Mouse (Mus musculus) forebrain, embryonic 14.5 days (tissue): Measurements from ENCODE around the gene Prdm12. TPM values are rescaled to one million over a fixed set of nuclear protein-coding genes. Genes with fewer than 3 reads are reported as not detected.

ENCODE experiments used
- ATAC-seq: fragments of 200-750 bp; cut with Nextera tagmentation; 2 replicates; pipeline ENCODE4 v1.8.0; 2017; ENCODE audit warnings: mild to moderate bottlenecking, moderate library complexity
- DNase-seq: peaks from one replicate; pipeline ENCODE4 v3.0.0-alpha.2; 2015; ENCODE audit warnings: low spot score
- H3K27ac ChIP-seq: fragments of 300-500 bp; sonication (generic); 2 replicates; pipeline ENCODE4 v1.5.1; 2014; ENCODE audit warnings: low read depth, mild to moderate bottlenecking, control low read depth, low read length, moderate library complexity
- H3K27me3 ChIP-seq: fragments of 300-500 bp; sonication (generic); replicated peaks from 2 replicates; pipeline ENCODE4 v1.6.1; 2014; ENCODE audit warnings: low read length, control low read depth, mixed read lengths; ENCODE audit not compliant: control insufficient read depth, insufficient read depth
- H3K36me3 ChIP-seq: fragments of 300-500 bp; sonication (generic); 2 replicates; pipeline ENCODE4 v1.6.1; 2014; ENCODE audit warnings: low read length, control low read depth; ENCODE audit not compliant: control insufficient read depth, insufficient read depth
- H3K4me1 ChIP-seq: fragments of 300-500 bp; sonication (generic); 2 replicates; pipeline ENCODE4 v1.6.1; 2014; ENCODE audit warnings: antibody characterized with exemption, low read length, control low read depth; ENCODE audit not compliant: control insufficient read depth, insufficient read depth
- H3K4me2 ChIP-seq: fragments of 300-500 bp; sonication (generic); 2 replicates; pipeline ENCODE4 v1.6.1; 2014; ENCODE audit warnings: mild to moderate bottlenecking, control low read depth, low read length
- H3K4me3 ChIP-seq: fragments of 300-500 bp; sonication (generic); 2 replicates; pipeline ENCODE4 v1.5.1; 2014; ENCODE audit warnings: low read depth, low read length, control low read depth
- H3K9ac ChIP-seq: fragments of 300-500 bp; sonication (generic); 2 replicates; pipeline ENCODE4 v1.6.1; 2014; ENCODE audit warnings: mild to moderate bottlenecking, low read length, control low read depth, moderate library complexity
- H3K9me3 ChIP-seq: fragments of 300-500 bp; sonication (generic); replicated peaks from 2 replicates; pipeline ENCODE4 v1.6.1; 2016; ENCODE audit warnings: low read length, control low read depth, mixed read lengths; ENCODE audit not compliant: control insufficient read depth
- WGBS: fragments of 180-500 bp; shearing (Covaris S2); extraction: QIAGEN DNeasy Blood & Tissue Kit; methylation state at CpG from one replicate; pipeline ENCODE4 v1.1.7; 2014; 5-methylcytosine and 5-hydroxymethylcytosine counted together
- polyA plus RNA-seq: library from polyadenylated mRNA; unstranded; fragments of >200 nt; fragmentation: Nextera tagmentation; extraction: Ambion mirVana; gene quantifications from 2 replicates; pipeline ENCODE4 v1.2.1, GENCODE M21; 2014

The Prdm12 gene
- polyA plus RNA-seq, 1 experiment from 2014 or later = 0.83 TPM

DNA sequence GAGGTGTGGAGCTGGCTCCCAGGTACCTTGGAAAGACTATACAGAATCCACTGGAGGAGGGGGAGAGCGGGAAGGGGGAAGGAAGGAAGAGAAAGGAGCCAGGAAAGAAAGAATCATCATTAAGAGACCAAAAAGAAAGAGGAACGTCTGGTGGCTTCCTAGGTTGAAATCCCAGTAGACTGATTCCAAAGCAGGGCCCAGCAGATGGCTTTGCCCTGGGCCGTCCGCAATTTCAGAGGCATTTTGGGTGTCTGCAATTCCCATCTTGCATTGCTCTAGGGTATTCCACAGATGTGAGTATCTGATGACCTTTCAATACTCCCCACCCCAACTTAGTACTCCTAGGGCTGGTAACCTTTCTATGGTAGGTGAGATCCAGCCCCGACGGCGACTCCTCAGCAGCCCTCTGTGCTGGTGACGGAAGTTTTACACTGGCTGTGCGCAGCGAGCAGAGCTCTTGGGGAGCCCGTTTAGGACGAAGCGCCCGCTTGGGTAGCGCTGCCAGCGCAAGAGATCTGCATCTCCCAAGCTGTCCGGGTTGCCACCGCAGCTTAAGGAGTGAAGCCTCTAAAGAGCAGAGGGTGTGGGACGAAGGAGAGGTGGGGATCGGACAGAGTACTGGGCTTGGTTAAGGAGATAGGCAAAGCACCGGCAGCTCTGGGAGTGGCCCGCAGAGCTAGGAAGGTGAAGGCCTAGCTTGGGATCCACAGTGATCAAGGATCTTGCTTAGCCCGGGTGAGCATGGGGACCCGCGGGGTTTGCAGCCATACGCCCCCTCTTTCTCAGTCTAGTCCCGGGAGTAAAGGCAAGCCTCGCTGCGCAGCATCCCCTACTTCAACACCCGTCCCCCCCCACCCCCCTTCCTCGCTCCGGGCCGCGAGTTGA lies 1.0 kb upstream of the Prdm12 start:
- no peaks in the 10 kb centered on the region for H3K36me3 ChIP-seq
- peak overlapping the region; percentile 56 for H3K4me2 ChIP-seq
- H3K27me3 ChIP-seq = peaks cover 95% of the 10 kb centered on the region
- ATAC-seq = no peak
- peaks cover 35% of the 10 kb centered on the region for H3K4me1 ChIP-seq
- DNase-seq = no peak
- H3K27ac ChIP-seq = peak overlapping the region; percentile 21; the same call in 1 of the 2 replicates
- H3K9me3 ChIP-seq = no peaks in the 10 kb centered on the region
- H3K4me3 ChIP-seq = peak overlapping the region; percentile 21
- H3K9ac ChIP-seq = no peak overlapping the region
- 3% methylated on average over 30 of the region's 34 CpGs for WGBS

DNA sequence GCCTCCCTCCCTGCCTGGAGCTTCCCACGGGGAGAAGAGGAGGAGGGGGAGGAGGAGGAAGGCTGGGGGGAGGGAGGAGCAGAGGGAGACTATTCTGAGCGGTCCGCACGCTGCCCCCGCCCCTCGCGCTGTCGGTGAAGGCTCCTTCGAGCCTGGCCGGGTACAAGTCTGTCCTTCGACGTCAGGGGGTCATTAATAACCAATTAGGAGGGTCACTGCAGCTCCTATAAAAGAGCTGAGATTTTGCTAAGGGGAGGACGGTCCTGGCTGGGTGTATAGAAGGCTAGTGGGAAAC lies 424 bp upstream of the Prdm12 start:
- Histone ChIP-seq H3K4me1 (peaks cover 35% of the 10 kb centered on the region), H3K36me3 (no peaks in the 10 kb centered on the region), H3K9me3 (no peaks in the 10 kb centered on the region), H3K4me2 (peak overlapping the region; percentile 32), H3K4me3 (peak overlapping the region; percentile 21), H3K27me3 (peaks cover 95% of the 10 kb centered on the region), H3K27ac (no peak overlapping the region), H3K9ac (no peak overlapping the region)
- no peak for DNase-seq
- 0% methylated on average over 12 of the region's 13 CpGs for WGBS
- ATAC-seq = no peak

DNA sequence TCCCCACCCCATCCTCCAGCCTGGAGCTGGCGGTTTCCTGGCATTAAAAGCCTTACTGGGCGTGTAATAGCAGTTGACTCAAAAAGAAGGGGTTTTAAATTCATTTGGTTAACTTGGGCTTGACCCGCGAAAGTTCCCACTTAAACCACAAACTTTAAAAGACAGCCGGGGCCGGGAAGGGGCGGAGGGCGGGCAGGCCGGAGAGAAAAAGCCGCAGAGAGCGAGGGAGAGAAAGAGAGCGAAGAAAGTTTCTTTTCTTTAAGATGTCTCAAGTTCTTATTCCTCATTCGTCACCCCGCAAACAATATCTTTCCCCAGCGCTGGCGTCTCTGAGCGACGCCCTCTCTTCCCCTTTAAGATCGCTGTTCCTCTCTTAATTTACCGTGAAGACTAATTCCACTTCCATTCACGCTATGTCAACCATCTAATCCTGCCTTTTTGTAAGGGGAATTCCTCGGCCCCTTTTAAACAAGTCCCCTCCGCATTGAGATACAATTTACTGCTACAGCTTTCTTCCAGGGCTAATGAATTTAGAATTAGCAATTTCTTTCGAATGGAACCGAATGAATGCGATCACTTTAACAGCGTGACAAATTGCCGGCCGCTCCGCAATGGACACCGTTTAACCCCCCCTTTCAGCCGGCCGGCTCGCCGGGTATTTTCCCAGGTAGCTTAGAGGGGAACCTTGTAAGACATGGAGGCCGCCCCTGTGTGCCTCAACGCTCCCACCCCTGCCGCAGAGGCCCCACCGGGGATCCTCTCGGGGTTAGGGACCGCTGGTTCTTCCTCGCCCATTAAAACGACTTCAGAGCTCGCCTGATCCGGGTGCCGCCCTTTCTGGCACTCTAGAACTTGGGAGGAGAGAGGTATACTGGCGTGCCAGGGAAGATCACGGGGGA lies 1.0 kb downstream of the Prdm12 start:
- ATAC-seq (peak; percentile 30), DNase-seq (peak; percentile 68)
- peaks cover 89% of the 10 kb centered on the region for H3K27me3 ChIP-seq
- H3K4me1 ChIP-seq = peaks cover 30% of the 10 kb centered on the region
- peak overlapping the region; percentile 39 for H3K4me2 ChIP-seq
- peak overlapping the region; percentile 21 for H3K4me3 ChIP-seq
- whole genome bisulfite sequencing = under 1% methylated on average over 48 of the region's 48 CpGs
- H3K9ac ChIP-seq = peak overlapping the region; percentile 35; the same call in 1 of the 2 replicates
- H3K36me3 ChIP-seq = no peaks in the 10 kb centered on the region
- no peaks in the 10 kb centered on the region for H3K9me3 ChIP-seq
- 0 out of 2 replicates have a peak overlapping the region, but pooled peaks have one; percentile 15 for H3K27ac ChIP-seq

DNA sequence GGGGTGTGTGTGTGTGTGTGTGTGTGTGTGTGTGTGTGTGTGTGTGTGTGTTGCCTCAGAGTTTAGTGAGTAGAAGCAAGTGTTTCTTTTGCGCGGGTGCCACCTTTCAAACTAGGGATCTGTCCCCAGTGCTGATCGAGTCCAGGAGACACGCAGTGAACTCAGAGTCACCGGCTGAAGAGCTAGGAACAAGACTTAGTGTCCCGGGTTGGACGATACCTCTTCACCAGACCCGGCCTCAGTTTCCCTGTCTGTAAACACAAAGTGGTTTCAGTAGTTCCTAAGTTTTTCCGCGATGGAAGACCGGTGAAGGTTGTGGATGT lies 1.6 kb downstream of the Prdm12 start:
- Histone ChIP-seq H3K27me3 (peaks cover 89% of the 10 kb centered on the region), H3K9me3 (no peaks in the 10 kb centered on the region), H3K4me3 (peak overlapping the region; percentile 21), H3K4me1 (peaks cover 24% of the 10 kb centered on the region), H3K27ac (no peak overlapping the region), H3K4me2 (peak overlapping the region; percentile 39), H3K9ac (no peak overlapping the region; the same call in 1 of the 2 replicates), H3K36me3 (no peaks in the 10 kb centered on the region)
- WGBS = under 1% methylated on average over 11 of the region's 11 CpGs
- DNase-seq (no peak), ATAC-seq (no peak)

DNA sequence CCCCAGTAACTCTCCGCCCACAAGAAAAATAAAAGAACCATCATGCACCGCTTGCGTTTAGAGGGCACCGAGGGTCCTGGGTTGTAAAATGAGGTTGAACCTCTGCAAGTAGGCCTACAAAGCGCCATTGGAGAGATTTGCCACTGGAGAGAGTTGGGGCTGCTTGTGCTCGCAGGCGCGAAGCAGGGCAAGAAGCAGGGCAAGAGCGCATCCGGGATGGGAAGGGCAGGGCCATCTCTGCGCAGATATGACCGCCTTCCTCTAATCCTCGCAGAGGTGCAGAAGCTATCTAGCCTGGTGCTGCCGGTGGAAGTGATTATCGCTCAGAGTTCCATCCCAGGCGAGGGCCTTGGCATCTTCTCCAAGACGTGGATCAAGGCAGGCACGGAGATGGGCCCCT lies 2.1 kb downstream of the Prdm12 start:
- Histone ChIP-seq H3K9me3 (no peaks in the 10 kb centered on the region), H3K4me1 (peaks cover 20% of the 10 kb centered on the region), H3K27me3 (peaks cover 88% of the 10 kb centered on the region), H3K4me2 (peak overlapping the region; percentile 39; the same call in 1 of the 2 replicates), H3K4me3 (peak overlapping the region; percentile 21; the same call in 1 of the 2 replicates), H3K36me3 (no peaks in the 10 kb centered on the region), H3K27ac (no peak overlapping the region), H3K9ac (0 out of 2 replicates have a peak overlapping the region, but pooled peaks have one; percentile 13)
- ATAC-seq (no peak), DNase-seq (no peak)
- WGBS = 3% methylated on average over 18 of the region's 18 CpGs

DNA sequence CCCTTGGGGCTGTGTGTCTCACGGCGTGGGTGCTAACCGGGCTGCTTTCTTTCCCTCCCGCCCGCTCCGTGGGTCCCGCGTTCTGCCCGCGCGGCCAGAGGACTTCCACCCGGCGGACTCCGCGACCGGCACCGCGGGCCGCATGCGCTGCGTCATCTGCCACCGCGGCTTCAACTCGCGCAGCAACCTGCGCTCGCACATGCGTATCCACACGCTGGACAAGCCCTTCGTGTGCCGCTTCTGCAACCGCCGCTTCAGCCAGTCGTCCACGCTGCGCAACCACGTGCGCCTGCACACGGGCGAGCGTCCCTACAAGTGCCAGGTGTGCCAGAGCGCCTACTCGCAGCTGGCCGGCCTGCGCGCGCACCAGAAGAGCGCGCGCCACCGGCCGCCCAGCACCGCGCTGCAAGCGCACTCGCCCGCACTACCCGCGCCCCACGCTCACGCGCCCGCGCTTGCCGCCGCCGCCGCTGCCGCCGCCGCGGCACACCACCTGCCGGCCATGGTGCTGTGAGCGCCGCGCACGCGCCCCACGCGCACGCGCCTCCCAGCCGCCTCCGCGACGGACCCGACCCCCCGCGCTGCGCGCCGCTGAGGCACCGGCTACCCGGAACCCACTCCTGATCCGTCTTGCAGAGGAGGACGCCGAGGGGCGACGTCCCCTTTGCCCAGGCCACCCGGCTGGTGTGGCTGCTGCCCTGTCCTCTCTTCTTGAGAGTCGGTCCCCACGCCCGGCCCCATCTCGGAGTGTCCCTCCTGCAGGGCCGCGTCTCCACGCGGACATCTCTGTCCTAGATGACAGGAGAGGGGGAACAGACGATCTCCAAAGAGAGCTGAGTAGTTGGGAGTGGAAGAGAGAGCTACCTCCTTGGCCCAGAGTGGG lies 14.4 kb downstream of the Prdm12 start:
- Histone ChIP-seq H3K4me2 (peak overlapping the region; percentile 88), H3K4me1 (peaks cover 7% of the 10 kb centered on the region; the same call in 1 of the 2 replicates), H3K9me3 (no peaks in the 10 kb centered on the region; the same call in 1 of the 2 replicates), H3K27ac (no peak overlapping the region), H3K4me3 (peak overlapping the region; percentile 46), H3K9ac (peak overlapping the region; percentile 43), H3K27me3 (peaks cover 66% of the 10 kb centered on the region), H3K36me3 (no peaks in the 10 kb centered on the region)
- DNase-seq (peak; percentile 64), ATAC-seq (peak; percentile 73)
- under 1% methylated on average over 98 of the region's 109 CpGs for WGBS

DNA sequence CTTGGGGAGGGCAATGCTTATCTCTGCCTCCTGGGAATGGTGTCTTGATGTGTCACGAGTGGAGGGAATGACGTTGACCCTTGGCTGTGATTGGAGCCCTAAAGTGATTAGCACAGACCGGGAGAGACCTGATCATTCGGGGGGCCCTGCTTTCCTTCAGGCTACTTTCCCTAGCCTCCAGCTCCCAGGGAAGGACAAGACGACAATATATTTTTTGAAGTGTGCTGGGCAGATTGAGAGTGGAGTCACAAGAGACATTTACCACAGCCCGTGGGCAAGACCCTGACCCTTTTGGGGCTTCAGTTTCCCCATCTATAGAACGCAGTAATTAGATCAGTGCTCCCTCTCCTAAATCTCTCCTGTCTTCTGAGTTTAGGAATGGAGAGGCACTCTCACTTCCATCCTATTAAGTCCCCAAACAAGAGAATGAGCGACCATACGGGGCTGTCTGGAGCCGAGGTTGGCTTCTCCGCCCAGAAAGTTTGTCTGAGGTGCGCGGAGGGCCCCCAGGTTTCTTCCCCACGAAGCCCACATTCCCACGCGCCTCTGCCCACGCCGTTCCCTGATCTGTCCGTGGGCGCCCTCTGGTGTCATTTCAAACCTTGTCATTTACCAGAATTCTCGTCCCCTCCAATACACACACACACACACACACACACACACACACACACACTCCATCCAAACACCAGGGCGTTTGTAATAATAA lies 15.2 kb downstream of the Prdm12 start:
- Histone ChIP-seq H3K4me2 (peak overlapping the region; percentile 88), H3K27me3 (peaks cover 59% of the 10 kb centered on the region), H3K9ac (no peak overlapping the region), H3K4me1 (peaks cover 7% of the 10 kb centered on the region; the same call in 1 of the 2 replicates), H3K4me3 (peak overlapping the region; percentile 46), H3K27ac (no peak overlapping the region), H3K36me3 (no peaks in the 10 kb centered on the region), H3K9me3 (no peaks in the 10 kb centered on the region; the same call in 1 of the 2 replicates)
- WGBS = 4% methylated on average over 22 of the region's 22 CpGs
- DNase-seq (peak; percentile 61), ATAC-seq (no peak)

DNA sequence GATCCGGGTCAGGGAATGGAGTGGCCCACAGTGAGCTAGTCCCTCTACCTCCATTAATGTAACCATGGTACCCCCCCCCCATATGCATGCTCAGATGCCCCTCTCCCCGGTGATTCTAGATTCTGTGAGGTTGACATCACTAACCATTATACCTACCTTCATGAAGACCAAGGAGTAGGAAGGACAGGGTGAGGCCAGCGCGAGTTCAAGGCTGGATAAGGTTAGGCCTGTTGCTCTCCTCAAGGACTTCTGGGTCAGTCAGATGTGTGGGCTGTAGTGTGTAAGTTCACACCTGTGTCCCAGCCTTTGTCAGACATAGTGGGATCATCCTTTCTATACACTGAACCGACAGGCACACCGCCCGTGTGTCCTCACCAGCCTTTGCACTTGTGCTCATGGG lies 16.5 kb downstream of the Prdm12 start:
- Histone ChIP-seq H3K4me2 (no peak overlapping the region), H3K9ac (no peak overlapping the region), H3K4me3 (no peak overlapping the region), H3K9me3 (no peaks in the 10 kb centered on the region; the same call in 1 of the 2 replicates), H3K27ac (no peak overlapping the region), H3K36me3 (no peaks in the 10 kb centered on the region), H3K4me1 (peaks cover 7% of the 10 kb centered on the region; the same call in 1 of the 2 replicates), H3K27me3 (peaks cover 46% of the 10 kb centered on the region)
- 83% methylated on average over 7 of the region's 7 CpGs for WGBS
- no peak for ATAC-seq
- no peak for DNase-seq
